Mouse (Mus musculus) CH12.LX (cell line): ENCODE data around the gene 4930590J08Rik.
"Not testable (repeated sequence)": the region's sequence is repeated elsewhere in the genome, so short reads cannot be mapped to it uniquely, and the experiment has no call there.

Experiments used
- CTCF ChIP-seq, 2 experiments: IDR thresholded peaks in 1 of 2; conservative IDR thresholded peaks in 1 of 2; 2 replicates each; pipeline ENCODE4 v1.5.1; 2011 to 2012; ENCODE audit warnings: low read depth in 2 of 2, low read length in 2 of 2, improper control_type of control experiment in 1 of 2, inconsistent platforms in 1 of 2, mild to moderate bottlenecking in 1 of 2, moderate library complexity in 1 of 2
- EP300 ChIP-seq: IDR thresholded peaks from 2 replicates; pipeline ENCODE4 v1.6.1; 2011; ENCODE audit warnings: low read length, improper control_type of control experiment
- GABPA ChIP-seq: IDR thresholded peaks from 2 replicates; pipeline ENCODE4 v1.6.1; 2012; ENCODE audit warnings: low read depth, low read length, improper control_type of control experiment, inconsistent platforms; ENCODE audit not compliant: insufficient replicate concordance
- IRF4 ChIP-seq: IDR thresholded peaks from 2 replicates; pipeline ENCODE4 v1.6.1; 2014; ENCODE audit warnings: low read depth, mild to moderate bottlenecking, inconsistent platforms, low read length, improper control_type of control experiment
- KAT2A ChIP-seq: IDR thresholded peaks from 2 replicates; pipeline ENCODE4 v1.6.1; 2012; ENCODE audit warnings: low read length, improper control_type of control experiment, inconsistent platforms; ENCODE audit not compliant: insufficient replicate concordance
- MYC ChIP-seq: IDR thresholded peaks from 2 replicates; pipeline ENCODE4 v1.6.1; 2011; ENCODE audit warnings: low read depth, mild to moderate bottlenecking, improper control_type of control experiment, low read length
- NRF1 ChIP-seq: IDR thresholded peaks from 2 replicates; pipeline ENCODE4 v1.6.1; 2014; ENCODE audit warnings: low read depth, mild to moderate bottlenecking, inconsistent platforms, low read length, improper control_type of control experiment, moderate library complexity
- POLR2A ChIP-seq: IDR thresholded peaks from 2 replicates; pipeline ENCODE4 v1.6.1; 2011; ENCODE audit warnings: low read depth, mild to moderate bottlenecking, improper control_type of control experiment, low read length
- USF1 ChIP-seq: IDR thresholded peaks from 2 replicates; pipeline ENCODE4 v1.6.1; 2014; ENCODE audit warnings: low read depth, mild to moderate bottlenecking, inconsistent platforms, low read length, improper control_type of control experiment

- not testable (repeated sequence) for TF ChIP-seq CTCF (conservative IDR thresholded peaks at IDR 0.05 in 1 of 2, IDR thresholded peaks at IDR 0.05 in 1 of 2; ENCODE audit: low read depth in 2 of 2, low read length in 2 of 2); GABPA; MYC; EP300; NRF1; IRF4; KAT2A; POLR2A; USF1
Measured at GRCm38 (mm10) chr6:91902509-91902908, at the start of gene 4930590J08Rik.
